Mouse (Mus musculus) CH12.LX (cell line): ENCODE data around the gene Gm20481. TPM values are rescaled to one million over a fixed set of nuclear protein-coding genes. Genes with fewer than 3 reads are reported as not detected.

Experiments
- DNase-seq: peaks from one replicate; pipeline ENCODE4 v3.0.0-alpha.2; 2013; ENCODE audit errors: extremely low read depth
- H3K27ac ChIP-seq: 2 replicates; pipeline ENCODE4 v1.5.1; 2012; ENCODE audit warnings: low read depth, mild to moderate bottlenecking, control low read depth, moderate library complexity; ENCODE audit not compliant: insufficient read depth
- H3K27me3 ChIP-seq: replicated peaks from 2 replicates; pipeline ENCODE3; 2012; ENCODE audit warnings: inconsistent platforms
- H3K36me3 ChIP-seq, 2 experiments: replicated peaks in 1 of 2; 2 replicates each; pipeline versions ENCODE3 to v1.6.1; 2012; ENCODE audit warnings: inconsistent platforms in 1 of 2, low read length in 1 of 2, mild to moderate bottlenecking in 1 of 2, mixed read lengths in 1 of 2, moderate library complexity in 1 of 2; ENCODE audit not compliant: control insufficient read depth in 1 of 2, insufficient read depth in 1 of 2
- H3K4me1 ChIP-seq, 2 experiments: 2 replicates each; pipeline ENCODE4 v1.6.1; 2012; ENCODE audit warnings: inconsistent platforms in 1 of 2, moderate library complexity in 1 of 2; ENCODE audit not compliant: insufficient read depth in 2 of 2, control insufficient read depth in 1 of 2
- H3K4me2 ChIP-seq: 2 replicates; pipeline ENCODE4 v1.6.1; 2012; ENCODE audit warnings: low read depth, mild to moderate bottlenecking, control low read depth; ENCODE audit not compliant: poor library complexity, insufficient read depth, severe bottlenecking
- H3K4me3 ChIP-seq, 3 experiments: fragments of 150-350 bp in 1 of 3; sonication (generic) in 1 of 3; replicated peaks in 1 of 3; 2 replicates each; pipeline versions ENCODE3 to v1.5.1; 2011 to 2012; ENCODE audit warnings: low read depth in 2 of 3, low read length in 2 of 3, mild to moderate bottlenecking in 2 of 3, moderate library complexity in 2 of 3, control low read depth in 1 of 3, improper control_type of control experiment in 1 of 3, inconsistent platforms in 1 of 3, mixed read lengths in 1 of 3; ENCODE audit not compliant: poor library complexity in 1 of 3
- H3K79me2 ChIP-seq: replicated peaks from 2 replicates; pipeline ENCODE4 v1.6.1; 2012; ENCODE audit warnings: mild to moderate bottlenecking, moderate library complexity; ENCODE audit not compliant: control insufficient read depth, poor library complexity, insufficient read depth, severe bottlenecking; ENCODE audit errors: extremely low read depth
- H3K9ac ChIP-seq: 2 replicates; pipeline ENCODE4 v1.6.1; 2012; ENCODE audit warnings: low read depth, mild to moderate bottlenecking, control low read depth, moderate library complexity; ENCODE audit not compliant: insufficient read depth
- H3K9me3 ChIP-seq: replicated peaks from 2 replicates; pipeline ENCODE3; 2012; ENCODE audit warnings: low read length, inconsistent platforms, mixed read lengths
- CHD2 ChIP-seq: IDR thresholded peaks from 2 replicates; pipeline ENCODE4 v1.6.1; 2011; ENCODE audit warnings: low read length, improper control_type of control experiment
- EP300 ChIP-seq: IDR thresholded peaks from 2 replicates; pipeline ENCODE4 v1.6.1; 2011; ENCODE audit warnings: low read length, improper control_type of control experiment
- ETS1 ChIP-seq: conservative IDR thresholded peaks from 2 replicates; pipeline ENCODE4 v1.6.1; 2012; ENCODE audit warnings: low read depth, mild to moderate bottlenecking, inconsistent platforms, low read length, improper control_type of control experiment, moderate library complexity
- GABPA ChIP-seq: IDR thresholded peaks from 2 replicates; pipeline ENCODE4 v1.6.1; 2012; ENCODE audit warnings: low read depth, low read length, improper control_type of control experiment, inconsistent platforms; ENCODE audit not compliant: insufficient replicate concordance
- HCFC1 ChIP-seq: IDR thresholded peaks from 2 replicates; pipeline ENCODE4 v1.6.1; 2012; ENCODE audit warnings: low read depth, mild to moderate bottlenecking, inconsistent platforms, low read length, improper control_type of control experiment
- IRF4 ChIP-seq: IDR thresholded peaks from 2 replicates; pipeline ENCODE4 v1.6.1; 2014; ENCODE audit warnings: low read depth, mild to moderate bottlenecking, inconsistent platforms, low read length, improper control_type of control experiment
- MAFK ChIP-seq: IDR thresholded peaks from 2 replicates; pipeline ENCODE4 v1.6.1; 2011; ENCODE audit warnings: low read length, improper control_type of control experiment; ENCODE audit not compliant: insufficient replicate concordance
- MAX ChIP-seq: IDR thresholded peaks from 2 replicates; pipeline ENCODE4 v1.6.1; 2011; ENCODE audit warnings: low read length, improper control_type of control experiment
- MAZ ChIP-seq: IDR thresholded peaks from 2 replicates; pipeline ENCODE4 v1.6.1; 2012; ENCODE audit warnings: low read depth, mild to moderate bottlenecking, inconsistent platforms, low read length, improper control_type of control experiment, moderate library complexity
- MEF2A ChIP-seq: IDR thresholded peaks from 2 replicates; pipeline ENCODE4 v1.6.1; 2014; ENCODE audit warnings: low read depth, mild to moderate bottlenecking, inconsistent platforms, low read length, improper control_type of control experiment, borderline replicate concordance
- MXI1 ChIP-seq: IDR thresholded peaks from 2 replicates; pipeline ENCODE4 v1.6.1; 2011; ENCODE audit warnings: mild to moderate bottlenecking, low read depth, low read length, improper control_type of control experiment
- MYC ChIP-seq: IDR thresholded peaks from 2 replicates; pipeline ENCODE4 v1.6.1; 2011; ENCODE audit warnings: low read depth, mild to moderate bottlenecking, improper control_type of control experiment, low read length
- NELFE ChIP-seq: IDR thresholded peaks from 2 replicates; pipeline ENCODE4 v1.6.1; 2011; ENCODE audit warnings: low read depth, low read length, improper control_type of control experiment
- NRF1 ChIP-seq: IDR thresholded peaks from 2 replicates; pipeline ENCODE4 v1.6.1; 2014; ENCODE audit warnings: low read depth, mild to moderate bottlenecking, inconsistent platforms, low read length, improper control_type of control experiment, moderate library complexity
- PAX5 ChIP-seq: IDR thresholded peaks from 2 replicates; pipeline ENCODE4 v1.6.1; 2012; ENCODE audit warnings: low read length, inconsistent platforms, mixed read lengths
- POLR2AphosphoS2 ChIP-seq: IDR thresholded peaks from 2 replicates; pipeline ENCODE4 v1.6.1; 2011; ENCODE audit warnings: low read depth, low read length, improper control_type of control experiment
- RCOR1 ChIP-seq: conservative IDR thresholded peaks from 2 replicates; pipeline ENCODE4 v1.6.1; 2012; ENCODE audit warnings: low read depth, mild to moderate bottlenecking, inconsistent platforms, low read length, improper control_type of control experiment
- TBP ChIP-seq: conservative IDR thresholded peaks from 2 replicates; pipeline ENCODE4 v1.6.1; 2011; ENCODE audit warnings: low read depth, low read length, improper control_type of control experiment
- UBTF ChIP-seq: IDR thresholded peaks from 2 replicates; pipeline ENCODE4 v1.6.1; 2012; ENCODE audit warnings: low read depth, mild to moderate bottlenecking, inconsistent platforms, low read length, improper control_type of control experiment, moderate library complexity
- USF2 ChIP-seq: conservative IDR thresholded peaks from 2 replicates; pipeline ENCODE4 v1.6.1; 2011; ENCODE audit warnings: low read depth, low read length, improper control_type of control experiment
- dilution Hi-C: fragments of 300-500 bp; cut with MboI; formaldehyde crosslinking; loops from 2 replicates; pipeline ENCODE4 v1.14.3; 2020; ENCODE audit warnings: low sequenced_read_pairs; ENCODE audit not compliant: extremely low pct_unique_long_range_greater_than_20kb, extremely low pct_ligation_motif_present
- in situ Hi-C: fragments of 300-500 bp; cut with MboI; formaldehyde crosslinking; loops from 3 replicates; pipeline ENCODE4 v1.14.3; 2019; ENCODE audit warnings: low sequenced_read_pairs, low pct_ligation_motif_present, low pct_unique_long_range_greater_than_20kb, mixed read lengths
- polyA plus RNA-seq: library from polyadenylated mRNA; unstranded; fragments of >175 nt; gene quantifications from 2 replicates; pipeline ENCODE4 v1.2.1, GENCODE M21; 2012; ENCODE audit warnings: low read depth; ENCODE audit not compliant: insufficient read length
- total RNA-seq, 2 experiments: library from RNA; depleted of rRNA; stranded (reverse); fragments of 300-350 nt in 1 of 2; fragments of >200 nt in 1 of 2; gene quantifications; 2 replicates each; pipeline ENCODE4 v1.2.3; 2012 to 2014

Gene Gm20481
- total and polyA plus RNA-seq, 3 experiments: not detected

GRCm38 (mm10) chr17:34960702-34961493 lies 8.8 kb upstream of the Gm20481 start:
- no peak overlapping the region for H3K27ac ChIP-seq
- no peak for TF ChIP-seq NELFE
- TF ChIP-seq MAX: no peak
- no peak for TF ChIP-seq IRF4
- no peak for TF ChIP-seq MXI1
- TF ChIP-seq MYC: no peak
- peak; percentile 55 for TF ChIP-seq ETS1
- TF ChIP-seq MAFK: no peak
- TF ChIP-seq GABPA: no peak
- H3K36me3 ChIP-seq: no peaks in the 10 kb centered on the region
- H3K4me3 ChIP-seq: no peak overlapping the region
- no peak overlapping the region for H3K9ac ChIP-seq
- DNase-seq: peak; percentile 45
- H3K79me2 ChIP-seq: no peaks in the 10 kb centered on the region
- dilution Hi-C loops: no loop called here
- H3K27me3 ChIP-seq: no peaks in the 10 kb centered on the region
- H3K4me2 ChIP-seq: no peak overlapping the region; the same call in 1 of the 2 replicates
- H3K9me3 ChIP-seq: peaks cover 2% of the 10 kb centered on the region
- peaks cover 3 to 40% of the 10 kb centered on the region in 2 experiments for H3K4me1 ChIP-seq
- in situ Hi-C loops: no loop called here

GRCm38 (mm10) chr17:34962125-34962524 lies 7.6 kb upstream of the Gm20481 start:
- in situ Hi-C loops: no loop called here
- no peak overlapping the region for H3K27ac ChIP-seq

GRCm38 (mm10) chr17:34962841-34963240 lies 6.9 kb upstream of the Gm20481 start:
- Histone ChIP-seq H3K4me3 (no peak overlapping the region), H3K9me3 (peaks cover 2% of the 10 kb centered on the region), H3K4me2 (no peak overlapping the region)
- in situ Hi-C loops: no loop called here
- DNase-seq: no peak
- TF ChIP-seq EP300 (no peak), CHD2 (no peak), NRF1 (no peak), POLR2AphosphoS2 (no peak), TBP (no peak), MEF2A (no peak), RCOR1 (no peak), HCFC1 (no peak), IRF4 (no peak), UBTF (no peak), MYC (no peak), USF2 (no peak), MAZ (no peak)
- TF ChIP-seq, all 38 proteins: peak for 0
- Histone ChIP-seq H3K27ac (no peak overlapping the region), H3K9ac (no peak overlapping the region), H3K4me1 (peaks cover 3 to 40% of the 10 kb centered on the region in 2 experiments), H3K79me2 (no peaks in the 10 kb centered on the region), H3K27me3 (no peaks in the 10 kb centered on the region), H3K36me3 (no peaks in the 10 kb centered on the region)
- dilution Hi-C loops: no loop called here

More at GRCm38 (mm10) chr17:34962125-34962524, 7.6 kb upstream of the Gm20481 start:
- no peaks in the 10 kb centered on the region for H3K79me2 ChIP-seq
- dilution Hi-C loops: no loop called here
- H3K9me3 ChIP-seq: peaks cover 2% of the 10 kb centered on the region
- TF ChIP-seq PAX5: no peak
- TF ChIP-seq MEF2A: 0 out of 2 replicates have a peak, but pooled peaks have one; percentile 10
- TF ChIP-seq IRF4: 0 out of 2 replicates have a peak, but pooled peaks have one; percentile 48
- TF ChIP-seq, all 38 proteins: peak for 2
- Histone ChIP-seq H3K4me3 (no peak overlapping the region), H3K4me2 (no peak overlapping the region), H3K4me1 (peaks cover 3 to 40% of the 10 kb centered on the region in 2 experiments), H3K27me3 (no peaks in the 10 kb centered on the region), H3K9ac (no peak overlapping the region), H3K36me3 (no peaks in the 10 kb centered on the region)
- peak; percentile 54 for DNase-seq
